Mouse (Mus musculus) liver, embryonic 13.5 days (tissue): Measurements from ENCODE around the gene Pnrc2. TPM values are rescaled to one million over a fixed set of nuclear protein-coding genes. Genes with fewer than 3 reads are reported as not detected.
A peak's percentile ranks its signal among the peaks of the same experiment; 100 is the strongest.

Experiments used
- ATAC-seq: fragments of 200-750 bp; cut with Nextera tagmentation; 2 replicates; pipeline ENCODE4 v1.8.0; 2017; ENCODE audit warnings: low read depth, mild to moderate bottlenecking, moderate number of reproducible peaks, moderate library complexity
- DNase-seq: peaks from one replicate; pipeline ENCODE4 v3.0.0; 2022
- H3K27ac ChIP-seq: fragments of 300-500 bp; sonication (generic); 2 replicates; pipeline ENCODE4 v1.5.1; 2015; ENCODE audit warnings: moderate library complexity, mild to moderate bottlenecking, inconsistent platforms
- H3K27me3 ChIP-seq: fragments of 300-500 bp; sonication (generic); 2 replicates; pipeline ENCODE4 v1.6.1; 2015; ENCODE audit warnings: mild to moderate bottlenecking, inconsistent platforms
- H3K36me3 ChIP-seq: fragments of 300-500 bp; sonication (generic); 2 replicates; pipeline ENCODE4 v1.6.1; 2015; ENCODE audit warnings: mild to moderate bottlenecking, inconsistent platforms
- H3K4me1 ChIP-seq: fragments of 300-500 bp; sonication (generic); replicated peaks from 2 replicates; pipeline ENCODE4 v1.6.1; 2015; ENCODE audit warnings: inconsistent platforms
- H3K4me2 ChIP-seq: fragments of 300-500 bp; sonication (generic); 2 replicates; pipeline ENCODE4 v1.6.1; 2015; ENCODE audit warnings: inconsistent platforms, mild to moderate bottlenecking, moderate library complexity
- H3K4me3 ChIP-seq: fragments of 300-500 bp; sonication (generic); replicated peaks from 2 replicates; pipeline ENCODE4 v1.5.1; 2015; ENCODE audit warnings: mild to moderate bottlenecking, inconsistent platforms
- H3K9ac ChIP-seq: fragments of 300-500 bp; sonication (generic); 2 replicates; pipeline ENCODE4 v1.6.1; 2015; ENCODE audit warnings: mild to moderate bottlenecking, inconsistent platforms
- H3K9me3 ChIP-seq: fragments of 300-500 bp; sonication (generic); replicated peaks from 2 replicates; pipeline ENCODE4 v1.6.1; 2016; ENCODE audit warnings: inconsistent platforms
- WGBS: fragments of 180-500 bp; shearing (Covaris S2); methylation state at CpG from one replicate; pipeline ENCODE4 v1.1.7; 2015; ENCODE audit not compliant: insufficient replicate concordance; 5-methylcytosine and 5-hydroxymethylcytosine counted together
- polyA plus RNA-seq: library from polyadenylated mRNA; unstranded; fragments of >200 nt; fragmentation: Nextera tagmentation; extraction: Ambion mirVana; gene quantifications from 2 replicates; pipeline ENCODE4 v1.2.1, GENCODE M21; 2015

The Pnrc2 gene
- polyA plus RNA-seq, 1 experiment from 2014 or later: 88.0 TPM

GRCm38 (mm10) chr4:135909326-135910066 is 35.8 kb upstream of the Pnrc2 start:
- DNase-seq: no peak
- no peak for ATAC-seq
- H3K27ac ChIP-seq: no peak overlapping the region; the same call in 1 of the 2 replicates
- H3K4me1 ChIP-seq: peaks cover 50% of the 10 kb centered on the region
- no peaks in the 10 kb centered on the region for H3K9me3 ChIP-seq
- WGBS: 44% methylated on average over 13 of the region's 13 CpGs
- H3K36me3 ChIP-seq: no peaks in the 10 kb centered on the region
- no peak overlapping the region for H3K4me3 ChIP-seq
- no peak overlapping the region for H3K4me2 ChIP-seq
- no peak overlapping the region for H3K9ac ChIP-seq
- no peaks in the 10 kb centered on the region for H3K27me3 ChIP-seq

- DNase-seq (no peak), ATAC-seq (peak; percentile 67)
- H3K4me1 ChIP-seq: peaks cover 29% of the 10 kb centered on the region
- H3K9me3 ChIP-seq: no peaks in the 10 kb centered on the region
- H3K36me3 ChIP-seq: no peaks in the 10 kb centered on the region
- peak overlapping the region; percentile 50 for H3K27ac ChIP-seq
- H3K27me3 ChIP-seq: no peaks in the 10 kb centered on the region
- H3K4me3 ChIP-seq: no peak overlapping the region
- H3K9ac ChIP-seq: peak overlapping the region; percentile 18; the same call in 1 of the 2 replicates
- 13% methylated on average over 3 of the region's 3 CpGs for WGBS
- H3K4me2 ChIP-seq: peak overlapping the region; percentile 12; the same call in 1 of the 2 replicates
Observed at GRCm38 (mm10) chr4:135906633-135907032, 33.0 kb upstream of the Pnrc2 start.

GRCm38 (mm10) chr4:135904810-135905209 is 31.2 kb upstream of the Pnrc2 start:
- no peak overlapping the region for H3K9ac ChIP-seq
- no peak overlapping the region for H3K27ac ChIP-seq
- H3K4me2 ChIP-seq: no peak overlapping the region
- ATAC-seq: no peak
- no peaks in the 10 kb centered on the region for H3K36me3 ChIP-seq
- H3K4me1 ChIP-seq: peaks cover 22% of the 10 kb centered on the region
- H3K9me3 ChIP-seq: no peaks in the 10 kb centered on the region
- no peak overlapping the region for H3K4me3 ChIP-seq
- DNase-seq: no peak
- 57% methylated on average over 1 of the region's 1 CpGs for WGBS
- H3K27me3 ChIP-seq: no peaks in the 10 kb centered on the region

- ATAC-seq: no peak
- Histone ChIP-seq H3K4me2 (no peak overlapping the region), H3K4me3 (no peak overlapping the region), H3K9me3 (no peaks in the 10 kb centered on the region), H3K9ac (no peak overlapping the region), H3K4me1 (peaks cover 36% of the 10 kb centered on the region), H3K27ac (no peak overlapping the region), H3K36me3 (no peaks in the 10 kb centered on the region), H3K27me3 (no peaks in the 10 kb centered on the region)
- DNase-seq: no peak
- 81% methylated on average over 4 of the region's 4 CpGs for WGBS
Observed at GRCm38 (mm10) chr4:135902606-135903242, 29.1 kb upstream of the Pnrc2 start.

- no peak for ATAC-seq
- DNase-seq: no peak
- H3K9ac ChIP-seq: no peak overlapping the region
- H3K4me2 ChIP-seq: no peak overlapping the region
- H3K27ac ChIP-seq: no peak overlapping the region
- no peaks in the 10 kb centered on the region for H3K27me3 ChIP-seq
- peaks cover 51% of the 10 kb centered on the region for H3K4me1 ChIP-seq
- no peaks in the 10 kb centered on the region for H3K9me3 ChIP-seq
- no peak overlapping the region for H3K4me3 ChIP-seq
- 60% methylated on average over 5 of the region's 5 CpGs for WGBS
- H3K36me3 ChIP-seq: no peaks in the 10 kb centered on the region
Observed at GRCm38 (mm10) chr4:135900008-135900407, 26.4 kb upstream of the Pnrc2 start.

- Histone ChIP-seq H3K9ac (no peak overlapping the region), H3K4me2 (no peak overlapping the region), H3K27ac (peak overlapping the region; percentile 34; the same call in 1 of the 2 replicates), H3K4me3 (no peak overlapping the region), H3K27me3 (no peaks in the 10 kb centered on the region), H3K4me1 (peaks cover 58% of the 10 kb centered on the region), H3K36me3 (no peaks in the 10 kb centered on the region), H3K9me3 (no peaks in the 10 kb centered on the region)
- 48% methylated on average over 7 of the region's 7 CpGs for WGBS
- DNase-seq (no peak), ATAC-seq (no peak)
Observed at GRCm38 (mm10) chr4:135899050-135899448, 25.4 kb upstream of the Pnrc2 start.

GRCm38 (mm10) chr4:135898380-135899049 is 24.9 kb upstream of the Pnrc2 start:
- H3K36me3 ChIP-seq: no peaks in the 10 kb centered on the region
- DNase-seq: peak; percentile 78
- peak overlapping the region; percentile 58 for H3K4me2 ChIP-seq
- 12% methylated on average over 9 of the region's 9 CpGs for WGBS
- peaks cover 58% of the 10 kb centered on the region for H3K4me1 ChIP-seq
- peak; percentile 91 for ATAC-seq
- peak overlapping the region; percentile 84 for H3K27ac ChIP-seq
- no peaks in the 10 kb centered on the region for H3K9me3 ChIP-seq
- no peaks in the 10 kb centered on the region for H3K27me3 ChIP-seq
- H3K9ac ChIP-seq: peak overlapping the region; percentile 57
- H3K4me3 ChIP-seq: peak overlapping the region; percentile 19

- Histone ChIP-seq H3K27ac (peak overlapping the region; percentile 84), H3K4me1 (peaks cover 69% of the 10 kb centered on the region), H3K27me3 (no peaks in the 10 kb centered on the region), H3K9ac (peak overlapping the region; percentile 64), H3K36me3 (no peaks in the 10 kb centered on the region), H3K4me2 (peak overlapping the region; percentile 58), H3K4me3 (peak overlapping the region; percentile 39), H3K9me3 (no peaks in the 10 kb centered on the region)
- ATAC-seq (no peak), DNase-seq (no peak)
- 26% methylated on average over 6 of the region's 6 CpGs for WGBS
Observed at GRCm38 (mm10) chr4:135896157-135896556, 22.5 kb upstream of the Pnrc2 start.

- peaks cover 69% of the 10 kb centered on the region for H3K4me1 ChIP-seq
- H3K27ac ChIP-seq: peak within 1 kb of the TSS; percentile 84
- no peaks in the 10 kb centered on the region for H3K36me3 ChIP-seq
- H3K4me3 ChIP-seq: peak within 1 kb of the TSS; percentile 39
- 17% methylated on average over 8 of the region's 8 CpGs for WGBS
- ATAC-seq (peak; percentile 24; the same call in 1 of the 2 replicates), DNase-seq (no peak)
- H3K9ac ChIP-seq: peak within 1 kb of the TSS; percentile 64
- peak within 1 kb of the TSS; percentile 58 for H3K4me2 ChIP-seq
- no peaks in the 10 kb centered on the region for H3K27me3 ChIP-seq
- no peaks in the 10 kb centered on the region for H3K9me3 ChIP-seq
Observed at GRCm38 (mm10) chr4:135895071-135895571, 21.5 kb upstream of the Pnrc2 start, which contains the start of gene Cnr2. Cnr2 (plus strand) TSS chr4:135895394.

- Histone ChIP-seq H3K36me3 (no peaks in the 10 kb centered on the region), H3K27me3 (no peaks in the 10 kb centered on the region), H3K9me3 (no peaks in the 10 kb centered on the region), H3K9ac (peak overlapping the region; percentile 22; the same call in 1 of the 2 replicates), H3K4me3 (no peak overlapping the region), H3K27ac (no peak overlapping the region; the same call in 1 of the 2 replicates), H3K4me1 (peaks cover 53% of the 10 kb centered on the region), H3K4me2 (no peak overlapping the region)
- WGBS: 10% methylated on average over 4 of the region's 4 CpGs
- DNase-seq (no peak), ATAC-seq (peak; percentile 53)
Observed at GRCm38 (mm10) chr4:135892884-135893283, 19.2 kb upstream of the Pnrc2 start.

GRCm38 (mm10) chr4:135891539-135891938 is 17.9 kb upstream of the Pnrc2 start:
- Histone ChIP-seq H3K4me1 (peaks cover 39% of the 10 kb centered on the region), H3K36me3 (no peaks in the 10 kb centered on the region), H3K27me3 (no peaks in the 10 kb centered on the region), H3K9me3 (no peaks in the 10 kb centered on the region), H3K4me2 (no peak overlapping the region), H3K27ac (no peak overlapping the region), H3K4me3 (no peak overlapping the region), H3K9ac (no peak overlapping the region)
- WGBS: 66% methylated on average over 2 of the region's 2 CpGs
- DNase-seq (no peak), ATAC-seq (no peak)
